Comparison of ENCODE assay signal across 29 mouse cellular contexts in the genomic region with DNA sequence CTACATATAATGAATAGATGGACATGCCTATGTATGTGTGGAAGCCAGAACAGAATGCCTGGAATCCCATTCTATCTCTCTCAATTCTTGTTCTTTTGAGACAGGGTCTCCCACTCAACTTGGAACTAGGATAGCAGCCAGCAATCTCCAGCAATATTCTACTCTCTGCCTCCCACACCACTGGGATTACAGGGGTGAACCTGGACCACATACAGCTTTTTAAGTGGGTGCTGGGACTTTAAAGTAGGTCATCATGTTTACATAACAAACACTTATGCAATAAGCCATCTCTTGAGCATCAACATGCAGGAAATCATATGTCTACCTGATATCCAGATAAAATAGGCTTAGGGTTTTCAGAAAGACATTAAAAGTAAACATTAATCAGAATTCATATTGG. TPM values are rescaled to one million over a fixed set of nuclear protein-coding genes. Genes with fewer than 3 reads are reported as not detected.
DNase-seq lines count a peak whose midpoint lies in the region; ATAC-seq and TF ChIP-seq lines count a peak whose summit lies in the region.
"Had no signal": no experiment of that assay in that cellular context is flagged by ENCODE, and none has a peak within 500 bp of the region (broad histone marks: within the 10 kb centered on the region; RNA-seq: fewer than 3 reads in every experiment).

No protein-coding gene starts in this region.

- no peak overlapping the region for H3K4me3 ChIP-seq in forebrain, postnatal 0 days (ENCODE audit: low read depth, low read length)
- no peak overlapping the region for H3K4me3 ChIP-seq in forebrain, embryonic 16.5 days (replicated peaks; ENCODE audit: low read length)
- H3K4me3 ChIP-seq: embryonic facial prominence, embryonic 12.5 days; embryonic facial prominence, embryonic 15.5 days; heart, embryonic 12.5 days; heart, embryonic 15.5 days; hindbrain, embryonic 10.5 days; hindbrain, embryonic 13.5 days had no signal

- H3K27me3 ChIP-seq in forebrain, postnatal 0 days (ENCODE audit: insufficient read depth, low read length): no peaks in the 10 kb centered on the region
- no peaks in the 10 kb centered on the region for H3K27me3 ChIP-seq in forebrain, embryonic 16.5 days (replicated peaks; ENCODE audit: control insufficient read depth, insufficient read depth, low read length)
- H3K27me3 ChIP-seq: CH12.LX; embryonic facial prominence, embryonic 12.5 days; embryonic facial prominence, embryonic 15.5 days; heart, embryonic 12.5 days; heart, embryonic 15.5 days; hindbrain, embryonic 13.5 days; Patski had no signal

- no peaks in the 10 kb centered on the region; the same call in none of the 2 replicates for H3K36me3 ChIP-seq in forebrain, postnatal 0 days (ENCODE audit: insufficient read depth)
- no peaks in the 10 kb centered on the region for H3K36me3 ChIP-seq in forebrain, embryonic 16.5 days (ENCODE audit: control insufficient read depth, insufficient read depth)
- H3K36me3 ChIP-seq: embryonic facial prominence, embryonic 12.5 days; embryonic facial prominence, embryonic 15.5 days; G1E; heart, embryonic 12.5 days; heart, embryonic 15.5 days; hindbrain, embryonic 10.5 days; hindbrain, embryonic 13.5 days had no signal

- no peak for DNase-seq in forebrain, postnatal 0 days
- DNase-seq in layer of hippocampus, adult 9-11 months: peak; percentile 41
- DNase-seq in layer of hippocampus, adult 9-10 months (ENCODE audit: low spot score): no peak
- DNase-seq in right cerebral cortex, adult 18-20 months: peak; percentile 67
- no peak for DNase-seq in right cerebral cortex, postnatal 10 days (ENCODE audit: low spot score in 2 of 2)
- no peak for DNase-seq in lung, postnatal 14 days
- DNase-seq: adrenal gland, postnatal 10 days; adrenal gland, postnatal 36 days; B cell, adult 2 months; cerebellum, adult 11 months; cerebellum, adult 2 months; cerebellum, postnatal 10 days; gastrocnemius, postnatal 10 days; gastrocnemius, postnatal 36 days; heart, postnatal 10 days; heart, postnatal 36 days had no signal

- no peaks in the 10 kb centered on the region for H3K9me3 ChIP-seq in forebrain, postnatal 0 days (ENCODE audit: low read length)
- no peaks in the 10 kb centered on the region for H3K9me3 ChIP-seq in forebrain, embryonic 16.5 days (ENCODE audit: control insufficient read depth, low read length)
- H3K9me3 ChIP-seq: embryonic facial prominence, embryonic 12.5 days; embryonic facial prominence, embryonic 15.5 days; heart, embryonic 12.5 days; heart, embryonic 15.5 days; hindbrain, embryonic 10.5 days; hindbrain, embryonic 13.5 days had no signal

- H3K4me2 ChIP-seq in forebrain, postnatal 0 days (ENCODE audit: low read depth): no peak overlapping the region
- no peak overlapping the region for H3K4me2 ChIP-seq in forebrain, embryonic 16.5 days (ENCODE audit: low read length)
- H3K4me2 ChIP-seq: embryonic facial prominence, embryonic 12.5 days; embryonic facial prominence, embryonic 15.5 days; heart, embryonic 12.5 days; heart, embryonic 15.5 days; hindbrain, embryonic 13.5 days had no signal

- ATAC-seq in forebrain, postnatal 0 days: no peak
- no peak for ATAC-seq in forebrain, embryonic 16.5 days
- ATAC-seq: forebrain, embryonic 14.5 days; hindbrain, embryonic 16.5 days; Patski had no signal

- TF ChIP-seq CTCF in forebrain, postnatal 0 days (IDR thresholded peaks at IDR 0.05; ENCODE audit: low read depth): no peak

- 0 out of 2 replicates have a peak, but pooled peaks cover 3% of the 10 kb centered on the region for H3K4me1 ChIP-seq in forebrain, postnatal 0 days (ENCODE audit: insufficient read depth)
- peaks cover 11% of the 10 kb centered on the region for H3K4me1 ChIP-seq in forebrain, embryonic 16.5 days (replicated peaks; ENCODE audit: control insufficient read depth, insufficient read depth, low read length)
- H3K4me1 ChIP-seq: embryonic facial prominence, embryonic 12.5 days; embryonic facial prominence, embryonic 15.5 days; heart, embryonic 12.5 days; heart, embryonic 15.5 days; hindbrain, embryonic 10.5 days had no signal

- H3K9ac ChIP-seq in forebrain, postnatal 0 days: no peak overlapping the region
- no peak overlapping the region for H3K9ac ChIP-seq in forebrain, embryonic 16.5 days (replicated peaks; ENCODE audit: low read depth, low read length)
- H3K9ac ChIP-seq: embryonic facial prominence, embryonic 12.5 days; embryonic facial prominence, embryonic 15.5 days; heart, embryonic 12.5 days; heart, embryonic 15.5 days; hindbrain, embryonic 13.5 days had no signal

- peak overlapping the region; percentile 21; the same call in 1 of the 2 replicates for H3K27ac ChIP-seq in forebrain, postnatal 0 days (ENCODE audit: low read depth, low read length)
- no peak overlapping the region for H3K27ac ChIP-seq in forebrain, embryonic 16.5 days (ENCODE audit: low read length)
- H3K27ac ChIP-seq: embryonic facial prominence, embryonic 12.5 days; embryonic facial prominence, embryonic 15.5 days; heart, embryonic 15.5 days; hindbrain, embryonic 10.5 days; hindbrain, embryonic 13.5 days had no signal

RNA-seq across cellular contexts. Expression of a gene that starts 41.7 kb away (rescaled TPM):
- total RNA-seq in forebrain, postnatal 0 days (2014; rRNA removed): 151 and 230 TPM in 2 replicates
- 118 and 122 TPM in 2 replicates for polyA plus RNA-seq in forebrain, postnatal 0 days (2015; fragmentation: Nextera tagmentation; extraction: Ambion mirVana)
- 81.2 and 115 TPM in 2 replicates for polyA plus RNA-seq in forebrain, embryonic 16.5 days (2015; fragmentation: Nextera tagmentation; extraction: Ambion mirVana)
- total RNA-seq: adrenal gland, adult 18-20 months; CH12.LX had no signal
- polyA plus RNA-seq: G1E, Patski had no signal

Comparison
In these comparisons a context has a peak if more than half of its experiments do, and no peak if none do; other contexts are left out.
1. DNase-seq: peak in layer of hippocampus, adult 9-11 months (single experiment) and right cerebral cortex, adult 18-20 months (single experiment); none in forebrain, postnatal 0 days (single experiment), layer of hippocampus, adult 9-10 months (single experiment), right cerebral cortex, postnatal 10 days (0 of 2) and lung, postnatal 14 days (single experiment).